Mouse (Mus musculus): Measurements from ENCODE around the gene Nsun4. TPM values are rescaled to one million over a fixed set of nuclear protein-coding genes. Genes with fewer than 3 reads are reported as not detected.
A peak's percentile ranks its signal among the peaks of the same experiment; 100 is the strongest.

The Nsun4 gene
- polyA plus RNA-seq, 1 experiment: 0.27 TPM

GRCm38 (mm10) chr4:116048130-116048920, 5.4 kb downstream of the Nsun4 start:
- no peaks in the 10 kb centered on the region for H3K9me3 ChIP-seq
- H3K4me3 ChIP-seq (replicated peaks): no peak overlapping the region
- peaks cover 60% of the 10 kb centered on the region for H3K36me3 ChIP-seq (replicated peaks; ENCODE audit: low read length)
- TF ChIP-seq FLI1 (IDR thresholded peaks at IDR 0.05; ENCODE audit: low read length) (no peak), GATA1 (IDR thresholded peaks at IDR 0.05; ENCODE audit: borderline replicate concordance, low read length) (no peak)
- no peaks in the 10 kb centered on the region for H3K27me3 ChIP-seq (replicated peaks)
- peaks cover 28% of the 10 kb centered on the region for H3K4me1 ChIP-seq

DNA sequence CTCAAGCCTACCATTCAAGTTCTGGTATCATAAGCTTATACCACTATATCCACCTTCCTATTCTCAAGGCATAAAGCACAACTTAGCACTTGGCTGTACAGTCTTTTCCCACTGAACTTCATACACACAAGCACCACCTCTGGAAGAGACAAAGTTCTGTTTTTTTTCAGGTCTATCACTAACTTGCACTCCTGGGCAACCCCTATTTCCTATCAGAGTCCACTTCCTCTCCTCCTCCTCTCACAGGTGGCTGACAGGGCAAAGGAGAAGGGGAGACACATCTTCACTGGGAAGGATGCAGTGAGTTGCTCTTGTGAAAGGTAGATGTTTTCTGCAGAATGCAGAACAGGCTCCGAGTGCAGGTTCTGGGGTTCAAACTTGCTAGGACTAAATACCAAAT, 6.0 kb downstream of the Nsun4 start:
- no peaks in the 10 kb centered on the region for H3K9me3 ChIP-seq
- H3K36me3 ChIP-seq (replicated peaks; ENCODE audit: low read length): peaks cover 66% of the 10 kb centered on the region
- TF ChIP-seq GATA1 (IDR thresholded peaks at IDR 0.05; ENCODE audit: borderline replicate concordance, low read length) (no peak), FLI1 (IDR thresholded peaks at IDR 0.05; ENCODE audit: low read length) (no peak)
- peaks cover 23% of the 10 kb centered on the region for H3K4me1 ChIP-seq
- H3K27me3 ChIP-seq (replicated peaks): no peaks in the 10 kb centered on the region
- H3K4me3 ChIP-seq (replicated peaks): no peak overlapping the region

DNA sequence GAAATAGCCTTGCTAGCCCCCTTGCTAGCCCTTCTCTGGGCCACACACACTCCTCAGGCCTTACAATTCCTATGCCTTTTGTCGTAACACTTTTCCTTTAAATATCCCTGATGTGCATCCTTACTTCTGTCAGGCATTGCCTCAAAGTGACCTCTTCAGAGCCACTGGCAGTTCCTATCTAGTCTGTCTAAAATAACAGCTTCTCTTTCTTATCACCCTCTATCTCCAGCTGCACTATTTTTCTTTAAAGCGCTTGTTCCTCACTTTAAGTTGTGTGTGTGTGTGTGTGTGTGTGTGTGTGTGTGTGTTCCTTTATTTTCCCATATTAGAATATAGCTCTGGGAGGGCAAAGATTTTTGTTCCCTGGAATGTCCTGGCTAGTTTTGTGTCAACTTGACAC, 7.1 kb downstream of the Nsun4 start:
- H3K9me3 ChIP-seq: no peaks in the 10 kb centered on the region
- peaks cover 13% of the 10 kb centered on the region for H3K4me1 ChIP-seq
- no peak overlapping the region for H3K4me3 ChIP-seq (replicated peaks)
- H3K36me3 ChIP-seq (replicated peaks; ENCODE audit: low read length): peaks cover 73% of the 10 kb centered on the region
- no peaks in the 10 kb centered on the region for H3K27me3 ChIP-seq (replicated peaks)
- TF ChIP-seq FLI1 (IDR thresholded peaks at IDR 0.05; ENCODE audit: low read length) (no peak), GATA1 (IDR thresholded peaks at IDR 0.05; ENCODE audit: borderline replicate concordance, low read length) (no peak)

DNA sequence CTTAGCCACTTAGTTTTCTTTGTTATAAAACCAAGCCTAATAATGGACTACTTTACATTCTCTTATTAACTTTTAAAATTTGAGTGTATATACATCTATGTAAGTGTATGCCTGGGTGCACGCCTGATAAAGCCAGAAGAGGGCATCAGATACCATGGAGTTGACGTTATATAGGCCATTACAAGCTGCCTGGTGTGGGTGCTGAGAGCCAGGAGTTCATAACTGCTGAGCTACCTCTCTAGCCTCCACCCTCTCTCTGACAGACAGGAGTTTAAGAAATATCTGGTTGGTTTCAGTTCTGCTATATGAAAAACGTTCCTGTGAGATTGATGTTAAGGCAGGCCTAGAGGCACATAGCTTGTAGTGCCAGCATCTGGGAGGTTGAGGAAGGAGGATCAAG, 11.5 kb downstream of the Nsun4 start:
- H3K4me1 ChIP-seq: peaks cover 7% of the 10 kb centered on the region; the same call in 1 of the 2 replicates
- H3K36me3 ChIP-seq (replicated peaks; ENCODE audit: low read length): peaks cover 74% of the 10 kb centered on the region
- no peaks in the 10 kb centered on the region for H3K27me3 ChIP-seq (replicated peaks)
- no peaks in the 10 kb centered on the region for H3K9me3 ChIP-seq
- H3K4me3 ChIP-seq (replicated peaks): no peak overlapping the region
- no peak for TF ChIP-seq FLI1 (IDR thresholded peaks at IDR 0.05; ENCODE audit: low read length)
- no peak for TF ChIP-seq GATA1 (IDR thresholded peaks at IDR 0.05; ENCODE audit: borderline replicate concordance, low read length)

DNA sequence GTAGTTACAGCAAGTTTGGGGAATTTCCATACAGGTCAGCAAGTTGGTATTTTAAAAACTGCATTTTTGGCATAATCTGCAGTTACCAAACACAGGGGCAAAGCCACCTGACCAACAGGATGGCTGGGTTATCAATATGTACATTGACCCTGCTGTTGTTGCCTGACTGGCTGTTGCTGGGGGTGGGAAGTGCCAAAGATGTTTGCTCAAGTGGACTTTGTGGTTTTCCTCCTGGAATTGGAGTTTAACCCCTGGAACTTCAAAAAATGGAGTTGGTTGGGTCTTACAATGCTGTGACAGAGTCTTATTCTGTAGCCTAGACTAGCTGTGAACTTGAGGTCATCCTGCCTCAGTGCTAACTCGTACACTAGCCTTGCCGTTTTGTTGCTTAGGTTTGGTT, 13.2 kb downstream of the Nsun4 start:
- H3K9me3 ChIP-seq: no peaks in the 10 kb centered on the region
- peaks cover 81% of the 10 kb centered on the region for H3K36me3 ChIP-seq (replicated peaks; ENCODE audit: low read length)
- no peaks in the 10 kb centered on the region for H3K27me3 ChIP-seq (replicated peaks)
- TF ChIP-seq GATA1 (IDR thresholded peaks at IDR 0.05; ENCODE audit: borderline replicate concordance, low read length) (no peak), FLI1 (IDR thresholded peaks at IDR 0.05; ENCODE audit: low read length) (no peak)
- no peak overlapping the region for H3K4me3 ChIP-seq (replicated peaks)
- H3K4me1 ChIP-seq: peaks cover 7% of the 10 kb centered on the region; the same call in 1 of the 2 replicates

DNA sequence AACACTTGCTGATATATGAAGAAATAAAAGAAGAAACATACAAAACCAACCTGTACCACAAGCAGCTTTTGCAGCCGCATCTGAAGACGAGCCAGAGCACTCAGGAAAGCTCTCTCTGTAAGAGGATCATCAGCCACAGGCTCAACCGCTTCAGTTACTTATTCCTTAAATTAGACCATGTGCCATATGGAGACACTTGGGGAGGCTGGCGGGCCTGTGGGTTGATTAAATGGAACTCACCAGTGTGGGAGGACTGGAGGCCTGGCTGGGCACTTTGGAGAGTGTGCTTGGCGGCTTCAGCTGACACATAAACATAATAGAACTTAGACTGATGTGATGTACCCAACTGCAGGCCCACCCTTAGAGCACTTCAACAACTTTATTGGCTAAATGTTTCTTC, 20.3 kb downstream of the Nsun4 start:
- H3K9me3 ChIP-seq: no peaks in the 10 kb centered on the region
- peaks cover under 1% of the 10 kb centered on the region for H3K27me3 ChIP-seq (replicated peaks)
- peaks cover 64% of the 10 kb centered on the region for H3K36me3 ChIP-seq (replicated peaks; ENCODE audit: low read length)
- no peaks in the 10 kb centered on the region for H3K4me1 ChIP-seq
- TF ChIP-seq GATA1 (IDR thresholded peaks at IDR 0.05; ENCODE audit: borderline replicate concordance, low read length) (no peak), FLI1 (IDR thresholded peaks at IDR 0.05; ENCODE audit: low read length) (no peak)
- no peak overlapping the region for H3K4me3 ChIP-seq (replicated peaks)

DNA sequence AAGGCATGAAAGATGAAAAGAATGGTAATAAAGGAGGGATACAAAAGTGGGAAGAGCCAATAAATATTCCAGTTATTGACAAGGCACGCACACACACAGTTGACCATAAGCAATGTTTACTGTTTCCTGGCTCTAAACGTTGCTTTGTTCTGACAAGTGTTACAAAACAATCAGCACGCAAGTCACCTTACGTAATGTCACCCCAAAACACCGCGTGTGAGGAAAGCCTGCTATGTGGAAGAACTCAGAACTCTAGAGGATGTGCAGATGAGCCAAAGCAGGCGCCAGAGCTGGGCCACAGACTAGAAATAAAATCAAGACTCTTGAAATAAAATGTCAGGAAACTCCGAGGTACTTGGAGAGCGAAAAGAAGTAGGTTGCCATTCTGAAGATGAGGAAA, 20.8 kb downstream of the Nsun4 start:
- Histone ChIP-seq H3K36me3 (replicated peaks; ENCODE audit: low read length) (peaks cover 60% of the 10 kb centered on the region), H3K4me3 (replicated peaks) (no peak overlapping the region), H3K27me3 (replicated peaks) (peaks cover 2% of the 10 kb centered on the region), H3K4me1 (no peaks in the 10 kb centered on the region), H3K9me3 (no peaks in the 10 kb centered on the region)
- TF ChIP-seq GATA1 (IDR thresholded peaks at IDR 0.05; ENCODE audit: borderline replicate concordance, low read length) (no peak), FLI1 (IDR thresholded peaks at IDR 0.05; ENCODE audit: low read length) (no peak)

GRCm38 (mm10) chr4:116017902-116018746, 35.6 kb downstream of the Nsun4 start, which contains the start of gene Faah:
Faah (minus strand) TSS chr4:116017926.
- Histone ChIP-seq H3K4me3 (replicated peaks) (peak within 1 kb of the TSS; percentile 93), H3K4me1 (peaks cover 27% of the 10 kb centered on the region), H3K36me3 (replicated peaks; ENCODE audit: low read length) (no peaks in the 10 kb centered on the region), H3K27me3 (replicated peaks) (peaks cover 75% of the 10 kb centered on the region), H3K9me3 (peaks cover 10% of the 10 kb centered on the region; the same call in 1 of the 2 replicates)
- TF ChIP-seq GATA1 (IDR thresholded peaks at IDR 0.05; ENCODE audit: borderline replicate concordance, low read length) (no peak), FLI1 (IDR thresholded peaks at IDR 0.05; ENCODE audit: low read length) (no peak)

GRCm38 (mm10) chr4:116017300-116017901, 36.3 kb downstream of the Nsun4 start:
- H3K36me3 ChIP-seq (replicated peaks; ENCODE audit: low read length): no peaks in the 10 kb centered on the region
- TF ChIP-seq FLI1 (IDR thresholded peaks at IDR 0.05; ENCODE audit: low read length) (no peak), GATA1 (IDR thresholded peaks at IDR 0.05; ENCODE audit: borderline replicate concordance, low read length) (no peak)
- H3K9me3 ChIP-seq: peaks cover 10% of the 10 kb centered on the region; the same call in 1 of the 2 replicates
- H3K4me3 ChIP-seq (replicated peaks): peak overlapping the region; percentile 93
- peaks cover 72% of the 10 kb centered on the region for H3K27me3 ChIP-seq (replicated peaks)
- peaks cover 20% of the 10 kb centered on the region for H3K4me1 ChIP-seq
